Mouse (Mus musculus) erythroblast, embryonic 14.5 days (primary cell): ENCODE results near the gene Siah2.

Source experiments
- GATA1 ChIP-seq: IDR thresholded peaks from 2 replicates; pipeline ENCODE4 v1.6.1; 2012; ENCODE audit warnings: low read length, inconsistent platforms, mixed read lengths
- TAL1 ChIP-seq: IDR thresholded peaks from 3 replicates; pipeline ENCODE4 v1.6.1; 2012; ENCODE audit warnings: low read length, inconsistent platforms, mixed read lengths

GRCm38 (mm10) chr3:58646180-58646579, 46.0 kb downstream of the Siah2 start:
- TF ChIP-seq TAL1 (no peak), GATA1 (no peak)
